Mouse (Mus musculus) kidney, embryonic 16.5 days (tissue): Measurements from ENCODE around the gene Zar1. TPM values are rescaled to one million over a fixed set of nuclear protein-coding genes. Genes with fewer than 3 reads are reported as not detected.
"Not testable (repeated sequence)": the region's sequence is repeated elsewhere in the genome, so short reads cannot be mapped to it uniquely, and the experiment has no call there.

ENCODE experiments used
- ATAC-seq: fragments of 200-750 bp; cut with Nextera tagmentation; 2 replicates; pipeline ENCODE4 v1.8.0; 2017; ENCODE audit warnings: moderate TSS enrichment; ENCODE audit not compliant: low FRiP score, low TSS enrichment
- H3K27ac ChIP-seq: fragments of 300-500 bp; sonication (generic); 2 replicates; pipeline ENCODE4 v1.5.1; 2014; ENCODE audit warnings: low read length
- H3K27me3 ChIP-seq: fragments of 300-500 bp; sonication (generic); 2 replicates; pipeline ENCODE4 v1.6.1; 2014; ENCODE audit warnings: low read length, control low read depth, mixed read lengths; ENCODE audit not compliant: insufficient read depth
- H3K36me3 ChIP-seq: fragments of 300-500 bp; sonication (generic); 2 replicates; pipeline ENCODE4 v1.6.1; 2014; ENCODE audit warnings: low read length, control low read depth, mixed read lengths; ENCODE audit not compliant: insufficient read depth
- H3K4me1 ChIP-seq: fragments of 300-500 bp; sonication (generic); 2 replicates; pipeline ENCODE4 v1.6.1; 2014; ENCODE audit warnings: low read length, control low read depth, mixed read lengths; ENCODE audit not compliant: insufficient read depth
- H3K4me2 ChIP-seq: fragments of 300-500 bp; sonication (generic); replicated peaks from 2 replicates; pipeline ENCODE4 v1.6.1; 2014; ENCODE audit warnings: low read depth, low read length
- H3K4me3 ChIP-seq: fragments of 300-500 bp; sonication (generic); 2 replicates; pipeline ENCODE4 v1.5.1; 2014; ENCODE audit warnings: mild to moderate bottlenecking, low read length
- H3K9ac ChIP-seq: fragments of 300-500 bp; sonication (generic); replicated peaks from 2 replicates; pipeline ENCODE4 v1.6.1; 2014; ENCODE audit warnings: low read length
- H3K9me3 ChIP-seq: fragments of 300-500 bp; sonication (generic); 2 replicates; pipeline ENCODE4 v1.6.1; 2016; ENCODE audit warnings: low read length, control low read depth
- WGBS: fragments of 180-500 bp; shearing (Covaris S2); extraction: QIAGEN DNeasy Blood & Tissue Kit; methylation state at CpG from one replicate; pipeline ENCODE4 v1.1.7; 2014; 5-methylcytosine and 5-hydroxymethylcytosine counted together
- polyA plus RNA-seq: library from polyadenylated mRNA; unstranded; fragments of >200 nt; fragmentation: Nextera tagmentation; extraction: Ambion mirVana; gene quantifications from 2 replicates; pipeline ENCODE4 v1.2.1, GENCODE M21; 2015

Zar1 gene
- polyA plus RNA-seq: 0.24 and 0.30 TPM in 2 replicates

DNA sequence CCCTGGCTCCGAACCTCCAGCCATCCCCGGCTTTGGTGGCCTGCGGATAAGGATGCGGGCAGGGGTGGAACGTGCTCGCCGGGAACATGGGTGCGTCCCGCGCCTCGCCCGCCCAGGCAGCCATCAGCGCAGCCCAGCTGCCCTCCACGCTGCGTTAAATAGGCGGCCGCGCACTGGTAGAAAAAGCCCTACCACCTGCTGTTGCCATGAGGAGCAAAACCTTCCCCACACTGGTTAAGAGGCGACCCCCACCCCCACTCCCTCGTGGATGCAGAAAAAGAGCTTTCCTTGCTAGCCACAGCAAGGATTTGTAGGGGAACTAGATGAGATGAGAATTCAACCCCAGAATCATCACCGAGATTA, at the start of gene Zar1:
Gene Zar1 (minus strand): TSS at position 285 of the 363 bp plus-strand sequence.
- 10% methylated on average over 16 of the region's 21 CpGs for WGBS
- Histone ChIP-seq H3K9ac (0 out of 2 replicates have a peak within 1 kb of the TSS, but pooled peaks have one; percentile 44), H3K27me3 (peaks cover 15% of the 10 kb centered on the region), H3K4me3 (peak within 1 kb of the TSS; percentile 50), H3K4me2 (peak within 1 kb of the TSS; percentile 80)
- H3K36me3 ChIP-seq, H3K27ac ChIP-seq, H3K4me1 ChIP-seq, H3K9me3 ChIP-seq: not testable (repeated sequence)
- ATAC-seq: peak; percentile 70; the same call in 1 of the 2 replicates

DNA sequence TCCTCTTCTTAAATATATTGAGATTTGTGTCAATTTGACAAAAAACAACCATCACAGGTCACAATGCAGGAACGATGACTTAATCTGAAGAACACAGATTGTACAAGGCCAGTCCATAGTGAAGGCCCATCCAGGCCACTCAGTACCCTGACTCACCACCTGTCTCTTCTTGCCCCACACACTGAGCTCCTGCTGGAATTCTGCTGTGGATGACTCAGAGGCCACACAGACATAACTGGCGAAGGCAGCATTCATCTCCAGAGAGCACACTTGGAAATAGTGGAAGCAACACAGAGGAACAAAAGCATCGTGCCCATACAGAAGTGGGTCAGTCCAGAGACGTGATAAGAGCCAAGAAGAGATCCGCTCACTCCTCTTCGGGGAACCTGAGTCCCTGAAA, 49.0 kb upstream of the Zar1 start:
- Histone ChIP-seq H3K36me3 (no peaks in the 10 kb centered on the region), H3K9ac (no peak overlapping the region), H3K4me1 (no peaks in the 10 kb centered on the region), H3K9me3 (no peaks in the 10 kb centered on the region), H3K27ac (no peak overlapping the region), H3K4me3 (no peak overlapping the region), H3K4me2 (no peak overlapping the region), H3K27me3 (no peaks in the 10 kb centered on the region)
- WGBS: 92% methylated on average over 6 of the region's 6 CpGs
- ATAC-seq: no peak

DNA sequence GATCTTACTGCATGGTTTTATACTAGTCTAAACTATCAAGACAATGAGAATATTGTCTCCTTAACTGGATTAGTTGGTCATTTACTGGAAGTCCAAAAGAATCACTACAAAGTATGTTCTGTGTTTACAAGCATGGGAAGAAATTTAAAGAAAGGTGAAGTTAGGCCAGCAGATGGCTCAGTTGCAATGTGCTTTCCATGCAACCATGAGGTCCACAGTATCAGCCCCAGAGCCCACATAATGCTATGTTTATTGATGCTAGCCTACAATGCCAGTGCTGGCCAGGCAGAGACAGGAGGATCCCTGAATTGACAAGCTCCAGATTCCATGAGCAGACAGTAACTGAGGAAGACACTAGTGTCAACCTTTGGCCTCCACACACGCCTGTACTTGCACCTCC, 40.0 kb upstream of the Zar1 start:
- no peak overlapping the region for H3K4me2 ChIP-seq
- ATAC-seq: no peak
- no peaks in the 10 kb centered on the region for H3K36me3 ChIP-seq
- no peak overlapping the region for H3K9ac ChIP-seq
- no peak overlapping the region for H3K27ac ChIP-seq
- no peak overlapping the region for H3K4me3 ChIP-seq
- no peaks in the 10 kb centered on the region for H3K4me1 ChIP-seq
- 94% methylated on average over 1 of the region's 1 CpGs for WGBS
- no peaks in the 10 kb centered on the region for H3K9me3 ChIP-seq
- no peaks in the 10 kb centered on the region for H3K27me3 ChIP-seq

DNA sequence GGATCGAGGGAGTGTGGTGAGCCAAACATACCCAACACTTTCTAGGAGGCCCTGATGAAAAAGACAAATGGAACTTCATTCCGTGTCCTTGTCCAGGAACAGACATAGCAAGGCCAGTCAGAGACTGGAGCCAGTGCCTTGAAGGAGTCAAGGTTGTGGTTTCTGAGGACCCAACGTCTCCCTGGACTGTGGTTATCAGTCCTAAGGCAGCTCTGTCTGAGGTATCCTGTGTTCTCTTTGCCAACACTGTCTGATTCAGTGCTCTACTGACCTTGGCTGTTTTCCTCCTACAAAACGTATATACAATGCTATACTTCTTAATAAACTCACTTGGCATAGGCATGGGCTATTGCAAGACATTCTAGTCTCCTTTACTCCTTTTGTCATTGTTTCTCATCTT, 36.4 kb upstream of the Zar1 start:
- 84% methylated on average over 4 of the region's 4 CpGs for WGBS
- no peaks in the 10 kb centered on the region for H3K4me1 ChIP-seq
- H3K4me2 ChIP-seq: no peak overlapping the region
- no peak overlapping the region for H3K27ac ChIP-seq
- H3K9me3 ChIP-seq: no peaks in the 10 kb centered on the region
- H3K36me3 ChIP-seq: no peaks in the 10 kb centered on the region
- H3K9ac ChIP-seq: no peak overlapping the region
- no peak for ATAC-seq
- H3K27me3 ChIP-seq: no peaks in the 10 kb centered on the region
- H3K4me3 ChIP-seq: no peak overlapping the region

DNA sequence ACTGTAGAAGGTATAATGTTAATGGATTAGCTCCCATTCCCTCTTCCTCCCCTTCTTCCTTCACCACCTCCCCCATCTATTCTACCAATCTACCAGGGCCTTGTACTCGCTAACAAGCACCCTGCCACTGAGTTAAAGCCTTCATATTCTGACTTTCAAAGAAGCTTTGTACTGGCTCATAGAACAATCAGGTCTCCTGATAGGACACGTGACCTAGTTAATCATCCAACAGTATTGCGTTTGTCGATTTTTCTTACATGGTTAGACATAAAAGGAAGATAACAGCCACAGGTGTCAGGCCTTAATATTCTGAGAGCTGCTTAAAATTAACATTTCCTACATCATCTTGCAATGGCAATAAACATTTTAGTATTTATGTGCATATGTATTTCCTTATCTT, 22.1 kb upstream of the Zar1 start:
- ATAC-seq: no peak
- no peaks in the 10 kb centered on the region for H3K36me3 ChIP-seq
- WGBS: 77% methylated on average over 4 of the region's 4 CpGs

DNA sequence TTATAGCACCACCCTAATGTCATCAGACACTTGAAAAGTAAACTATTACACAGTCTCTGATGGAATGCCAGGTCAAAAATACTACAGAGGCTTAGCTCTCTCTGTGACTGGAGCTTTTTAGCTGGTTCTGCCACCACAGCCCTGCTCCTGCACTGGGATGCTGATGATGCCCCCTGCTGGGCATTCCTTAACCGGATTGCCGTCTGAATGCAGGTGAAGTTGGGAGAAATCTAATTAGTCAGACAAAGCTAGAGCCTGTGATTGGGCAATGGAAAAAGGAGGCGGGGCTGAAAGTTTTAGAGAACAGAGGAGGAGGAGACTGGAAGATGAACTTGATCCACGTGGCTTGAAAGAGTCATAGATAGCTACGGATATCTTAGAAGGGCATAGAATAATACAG, 20.0 kb upstream of the Zar1 start:
- no peak overlapping the region for H3K9ac ChIP-seq
- ATAC-seq: peak; percentile 74; the same call in 1 of the 2 replicates
- no peaks in the 10 kb centered on the region for H3K9me3 ChIP-seq
- H3K4me1 ChIP-seq: no peaks in the 10 kb centered on the region
- WGBS: 14% methylated on average over 5 of the region's 5 CpGs
- H3K4me3 ChIP-seq: no peak overlapping the region
- H3K27me3 ChIP-seq: no peaks in the 10 kb centered on the region
- no peaks in the 10 kb centered on the region for H3K36me3 ChIP-seq
- no peak overlapping the region for H3K27ac ChIP-seq
- no peak overlapping the region for H3K4me2 ChIP-seq

More for the DNA sequence above, 22.1 kb upstream of the Zar1 start:
- Histone ChIP-seq H3K9ac (no peak overlapping the region), H3K4me2 (no peak overlapping the region), H3K27ac (no peak overlapping the region), H3K4me1 (no peaks in the 10 kb centered on the region), H3K27me3 (no peaks in the 10 kb centered on the region), H3K4me3 (no peak overlapping the region), H3K9me3 (no peaks in the 10 kb centered on the region)

DNA sequence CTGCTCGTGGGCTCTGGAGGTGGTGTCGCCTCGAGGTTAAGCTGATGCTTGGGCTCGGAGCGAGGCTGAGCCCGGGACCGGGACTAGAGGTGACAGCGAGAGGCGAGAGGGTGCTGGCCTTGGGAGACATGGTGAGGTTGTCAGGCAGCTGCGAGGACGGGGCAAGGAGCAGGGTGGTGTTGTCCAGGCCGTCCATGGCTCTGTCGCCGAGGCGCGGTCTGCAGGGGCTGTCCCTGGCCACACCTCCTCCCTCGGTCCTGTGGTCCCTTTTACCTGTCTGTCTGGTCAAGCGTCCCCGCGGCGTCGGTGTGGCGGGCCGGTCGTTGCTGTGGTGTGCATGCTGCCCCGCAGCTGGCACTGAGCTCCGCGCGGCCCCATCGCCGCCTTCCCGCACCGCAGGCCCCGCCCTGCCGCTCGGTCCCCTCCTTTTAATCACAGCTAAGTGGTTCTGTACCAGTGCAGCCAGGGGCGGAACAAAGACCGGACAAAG, 6.2 kb upstream of the Zar1 start, which contains the start of gene Gm5868:
Gene Gm5868 (minus strand): TSS at position 360 of the 490 bp plus-strand sequence.
- Histone ChIP-seq H3K4me2 (peak within 1 kb of the TSS; percentile 60), H3K4me3 (peak within 1 kb of the TSS; percentile 43), H3K27ac (no peak within 1 kb of the TSS), H3K36me3 (no peaks in the 10 kb centered on the region), H3K9ac (peak within 1 kb of the TSS; percentile 31; the same call in 1 of the 2 replicates), H3K27me3 (peaks cover 13% of the 10 kb centered on the region), H3K9me3 (no peaks in the 10 kb centered on the region), H3K4me1 (0 out of 2 replicates have a peak, but pooled peaks cover 2% of the 10 kb centered on the region)
- peak; percentile 77 for ATAC-seq
- 2% methylated on average over 34 of the region's 38 CpGs for WGBS

DNA sequence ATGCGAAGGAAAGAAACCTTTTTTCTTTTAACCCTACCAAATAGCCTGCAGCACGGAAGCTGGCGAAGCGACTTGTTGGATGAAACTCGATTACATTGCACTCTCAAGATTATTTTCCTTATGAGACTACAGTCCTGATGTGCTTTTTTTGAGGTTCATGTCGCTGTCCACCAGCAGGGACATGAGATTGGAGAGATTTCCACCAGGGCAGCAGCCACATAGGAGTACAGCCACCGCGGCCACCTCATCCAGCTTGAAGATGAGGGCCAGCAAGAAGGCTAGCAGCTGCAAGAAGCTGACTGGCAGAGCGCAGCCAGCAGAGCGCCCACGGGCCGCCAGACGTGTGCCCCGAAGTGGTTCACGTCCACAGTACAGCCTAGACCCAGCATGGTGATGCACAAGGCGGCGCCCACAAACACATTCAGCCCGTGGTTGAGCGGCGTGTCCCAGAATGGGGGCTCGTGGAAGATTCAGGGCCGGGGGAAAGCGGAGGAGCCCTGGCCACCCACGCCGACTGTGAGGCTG, 5.7 kb upstream of the Zar1 start:
- H3K27me3 ChIP-seq: peaks cover 15% of the 10 kb centered on the region
- WGBS: 44% methylated on average over 25 of the region's 25 CpGs
- ATAC-seq: peak; percentile 54; the same call in 1 of the 2 replicates

DNA sequence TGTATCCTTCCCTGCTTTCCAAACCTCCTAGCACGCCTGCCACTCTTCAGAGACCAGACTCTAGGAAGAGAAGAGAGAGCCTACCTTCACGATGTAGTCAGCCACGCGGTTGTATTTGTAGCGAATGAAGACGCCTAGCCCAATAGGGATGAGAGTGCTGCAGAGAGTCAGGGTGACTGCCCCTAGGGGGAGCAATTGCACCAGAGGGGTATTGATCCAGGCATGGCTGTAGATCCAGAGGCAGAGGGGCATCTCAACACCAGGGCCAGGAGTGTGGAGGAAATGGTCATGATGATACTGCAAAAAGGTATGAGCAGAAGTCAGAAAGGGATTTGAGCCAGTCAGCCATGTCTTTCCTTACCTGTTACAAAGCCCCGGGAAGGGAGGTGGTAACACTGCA, 5.1 kb upstream of the Zar1 start:
- ATAC-seq: not testable (repeated sequence)

More for the DNA sequence above, 5.7 kb upstream of the Zar1 start:
- Histone ChIP-seq H3K4me2 (peak overlapping the region; percentile 60), H3K9ac (peak overlapping the region; percentile 31; the same call in 1 of the 2 replicates), H3K4me3 (peak overlapping the region; percentile 43)
- H3K36me3 ChIP-seq, H3K9me3 ChIP-seq, H3K4me1 ChIP-seq, H3K27ac ChIP-seq: not testable (repeated sequence)

More for the DNA sequence above, 5.1 kb upstream of the Zar1 start:
- not testable (repeated sequence) for H3K27ac ChIP-seq, H3K4me1 ChIP-seq, H3K4me2 ChIP-seq, H3K36me3 ChIP-seq, H3K4me3 ChIP-seq, H3K9me3 ChIP-seq, H3K9ac ChIP-seq
- WGBS: 49% methylated on average over 7 of the region's 7 CpGs
- peaks cover 18% of the 10 kb centered on the region for H3K27me3 ChIP-seq
